Mouse (Mus musculus): ENCODE results near the gene Ankrd65. TPM values are rescaled to one million over a fixed set of nuclear protein-coding genes. Genes with fewer than 3 reads are reported as not detected.

Gene Ankrd65
- polyA plus RNA-seq, 1 experiment, result not detected

DNA sequence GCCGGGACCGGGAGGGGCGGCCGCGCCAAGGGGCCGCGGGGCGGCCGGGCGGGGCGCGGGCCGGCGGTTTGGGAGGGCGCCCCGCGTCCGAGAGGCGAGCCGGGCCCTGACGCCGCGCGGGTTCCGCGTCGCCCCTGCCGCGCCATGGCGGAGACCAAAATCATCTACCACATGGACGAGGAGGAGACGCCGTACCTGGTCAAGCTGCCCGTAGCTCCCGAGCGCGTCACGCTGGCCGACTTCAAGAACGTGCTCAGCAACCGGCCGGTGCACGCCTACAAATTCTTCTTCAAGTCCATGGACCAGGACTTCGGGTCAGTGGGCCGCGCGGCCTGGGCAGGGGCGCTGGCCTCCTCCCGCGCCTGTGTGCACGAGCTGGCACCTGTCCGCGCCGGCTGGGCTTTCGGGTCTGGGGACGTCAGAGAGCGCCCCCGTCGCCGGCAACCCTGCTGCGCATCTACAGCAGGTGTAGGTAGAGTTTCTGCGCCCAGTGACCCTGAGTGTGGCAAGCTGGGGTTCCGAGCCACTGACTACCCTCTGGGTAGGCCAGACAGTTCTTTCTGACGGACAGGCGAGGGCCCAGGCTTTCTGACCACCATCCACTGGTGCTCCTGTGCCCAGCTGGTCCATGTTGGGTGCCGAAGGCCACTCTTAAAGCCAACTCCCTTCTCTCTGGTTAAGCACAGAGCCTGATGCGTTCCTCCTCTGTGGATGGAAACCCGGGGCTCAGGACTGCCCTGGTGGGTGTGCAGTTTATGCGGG lies 57.5 kb downstream of the Ankrd65 start:
- TF ChIP-seq CTCF (IDR thresholded peaks at IDR 0.05; ENCODE audit: insufficient read depth, low read depth, low read length), result no peak
- no peak for TF ChIP-seq POLR2A (IDR thresholded peaks at IDR 0.05; ENCODE audit: insufficient read depth, low read depth, low read length)
- peak overlapping the region; percentile 85 for H3K4me3 ChIP-seq (ENCODE audit: insufficient read depth, low read depth, low read length)
- WGBS, result 2% methylated on average over 68 of the region's 69 CpGs
- H3K4me1 ChIP-seq (ENCODE audit: control insufficient read depth, insufficient read depth, low read length), result peaks cover 28% of the 10 kb centered on the region
- H3K27ac ChIP-seq (ENCODE audit: insufficient read depth, low read depth, low read length), result no peak overlapping the region

DNA sequence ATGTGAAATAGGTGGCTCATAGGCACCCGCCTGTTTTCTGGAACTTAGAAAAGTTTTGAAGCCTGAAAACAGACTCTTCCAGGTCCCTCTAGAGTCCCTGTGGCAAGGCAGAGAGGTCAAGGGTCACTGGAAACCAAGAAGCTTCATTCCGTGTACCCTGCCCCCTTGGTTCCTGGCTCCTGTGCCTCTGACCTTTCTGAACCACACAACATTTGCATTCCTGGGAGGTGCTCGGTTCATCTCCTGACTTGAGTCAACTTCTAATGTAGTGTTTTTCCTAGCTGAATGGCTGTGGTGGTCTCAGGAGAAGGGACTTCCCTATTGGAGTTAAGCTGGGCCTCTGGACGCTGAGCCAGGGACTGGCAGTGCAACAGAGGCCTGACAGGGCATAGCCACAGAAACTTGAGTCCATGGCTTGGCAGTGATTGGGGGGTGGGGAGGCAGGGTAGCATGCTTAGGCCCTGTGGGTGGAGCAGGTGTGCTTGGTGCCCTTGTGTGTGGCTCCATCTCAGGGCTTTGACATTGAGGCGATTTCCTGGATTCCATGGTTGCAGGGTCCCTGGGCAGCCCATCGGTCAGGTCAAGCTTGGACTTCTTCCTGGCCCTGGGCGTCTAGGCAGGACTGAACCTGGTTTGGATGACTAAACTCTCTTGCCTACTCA lies 58.3 kb downstream of the Ankrd65 start:
- Histone ChIP-seq H3K27ac (ENCODE audit: insufficient read depth, low read depth, low read length) (no peak overlapping the region), H3K4me1 (ENCODE audit: control insufficient read depth, insufficient read depth, low read length) (peaks cover 32% of the 10 kb centered on the region), H3K4me3 (ENCODE audit: insufficient read depth, low read depth, low read length) (peak overlapping the region; percentile 85)
- 47% methylated on average over 7 of the region's 7 CpGs for WGBS
- TF ChIP-seq POLR2A (IDR thresholded peaks at IDR 0.05; ENCODE audit: insufficient read depth, low read depth, low read length) (no peak), CTCF (IDR thresholded peaks at IDR 0.05; ENCODE audit: insufficient read depth, low read depth, low read length) (no peak)

Other genes with a start within 250 kb of the Ankrd65 start
- not detected in 2 replicates for gene Nadk, start 228.1 kb upstream of the Ankrd65 start, polyA plus RNA-seq (2012; ENCODE audit: insufficient read depth, insufficient read length, low replicate concordance, missing spikeins)
- gene Slc35e2, start 189.0 kb upstream of the Ankrd65 start, polyA plus RNA-seq (2012; ENCODE audit: insufficient read depth, insufficient read length, low replicate concordance, missing spikeins), result not detected in 2 replicates
- gene Cdk11b, start 165.6 kb upstream of the Ankrd65 start, polyA plus RNA-seq (2012; ENCODE audit: insufficient read depth, insufficient read length, low replicate concordance, missing spikeins), result 145 TPM in 1 of 2 replicates, not detected in the other
- not detected in 2 replicates for gene Gm10563, start 145.0 kb upstream of the Ankrd65 start, polyA plus RNA-seq (2012; ENCODE audit: insufficient read depth, insufficient read length, low replicate concordance, missing spikeins)
- not detected in 2 replicates for gene Mmp23, start 137.1 kb upstream of the Ankrd65 start, polyA plus RNA-seq (2012; ENCODE audit: insufficient read depth, insufficient read length, low replicate concordance, missing spikeins)
- gene Mib2, start 121.2 kb upstream of the Ankrd65 start, polyA plus RNA-seq (2012; ENCODE audit: insufficient read depth, insufficient read length, low replicate concordance, missing spikeins), result not detected in 2 replicates
- not detected in 2 replicates for gene Fndc10, start 96.1 kb upstream of the Ankrd65 start, polyA plus RNA-seq (2012; ENCODE audit: insufficient read depth, insufficient read length, low replicate concordance, missing spikeins)
- not detected in 2 replicates for gene Ssu72, start 85.6 kb upstream of the Ankrd65 start, polyA plus RNA-seq (2012; ENCODE audit: insufficient read depth, insufficient read length, low replicate concordance, missing spikeins)
- gene Tmem240, start 55.6 kb upstream of the Ankrd65 start, polyA plus RNA-seq (2012; ENCODE audit: insufficient read depth, insufficient read length, low replicate concordance, missing spikeins), result not detected in 2 replicates
- not detected in 2 replicates for gene Atad3a, start 29.3 kb upstream of the Ankrd65 start, polyA plus RNA-seq (2012; ENCODE audit: insufficient read depth, insufficient read length, low replicate concordance, missing spikeins)
- not detected in 2 replicates for gene Vwa1, start 15.7 kb upstream of the Ankrd65 start, polyA plus RNA-seq (2012; ENCODE audit: insufficient read depth, insufficient read length, low replicate concordance, missing spikeins)
- not detected in 2 replicates for gene Tmem88b, start 4.6 kb upstream of the Ankrd65 start, polyA plus RNA-seq (2012; ENCODE audit: insufficient read depth, insufficient read length, low replicate concordance, missing spikeins)
- not detected in 2 replicates for gene Mrpl20, start 12.4 kb downstream of the Ankrd65 start, polyA plus RNA-seq (2012; ENCODE audit: insufficient read depth, insufficient read length, low replicate concordance, missing spikeins)
- 186 and 258 TPM in 2 replicates for gene Ccnl2, start 22.1 kb downstream of the Ankrd65 start, polyA plus RNA-seq (2012; ENCODE audit: insufficient read depth, insufficient read length, low replicate concordance, missing spikeins)
- not detected in 2 replicates for gene Aurkaip1, start 40.8 kb downstream of the Ankrd65 start, polyA plus RNA-seq (2012; ENCODE audit: insufficient read depth, insufficient read length, low replicate concordance, missing spikeins)
- not detected in 2 replicates for gene Mxra8, start 49.2 kb downstream of the Ankrd65 start, polyA plus RNA-seq (2012; ENCODE audit: insufficient read depth, insufficient read length, low replicate concordance, missing spikeins)
- not detected in 2 replicates for gene Dvl1, start 57.0 kb downstream of the Ankrd65 start, polyA plus RNA-seq (2012; ENCODE audit: insufficient read depth, insufficient read length, low replicate concordance, missing spikeins)
- gene Tas1r3, start 72.9 kb downstream of the Ankrd65 start, polyA plus RNA-seq (2012; ENCODE audit: insufficient read depth, insufficient read length, low replicate concordance, missing spikeins), result not detected in 2 replicates
- gene Cptp, start 79.0 kb downstream of the Ankrd65 start, polyA plus RNA-seq (2012; ENCODE audit: insufficient read depth, insufficient read length, low replicate concordance, missing spikeins), result not detected in 2 replicates
- not detected in 2 replicates for gene Ints11, start 79.1 kb downstream of the Ankrd65 start, polyA plus RNA-seq (2012; ENCODE audit: insufficient read depth, insufficient read length, low replicate concordance, missing spikeins)
- gene Pusl1, start 101.3 kb downstream of the Ankrd65 start, polyA plus RNA-seq (2012; ENCODE audit: insufficient read depth, insufficient read length, low replicate concordance, missing spikeins), result not detected in 2 replicates
- not detected in 2 replicates for gene Acap3, start 101.4 kb downstream of the Ankrd65 start, polyA plus RNA-seq (2012; ENCODE audit: insufficient read depth, insufficient read length, low replicate concordance, missing spikeins)
- gene Ube2j2, start 153.4 kb downstream of the Ankrd65 start, polyA plus RNA-seq (2012; ENCODE audit: insufficient read depth, insufficient read length, low replicate concordance, missing spikeins), result not detected in 2 replicates
- gene C1qtnf12, start 171.9 kb downstream of the Ankrd65 start, polyA plus RNA-seq (2012; ENCODE audit: insufficient read depth, insufficient read length, low replicate concordance, missing spikeins), result not detected in 2 replicates
- gene B3galt6, start 202.2 kb downstream of the Ankrd65 start, polyA plus RNA-seq (2012; ENCODE audit: insufficient read depth, insufficient read length, low replicate concordance, missing spikeins), result not detected in 2 replicates
- gene Sdf4, start 202.4 kb downstream of the Ankrd65 start, polyA plus RNA-seq (2012; ENCODE audit: insufficient read depth, insufficient read length, low replicate concordance, missing spikeins), result 218 TPM in 1 of 2 replicates, not detected in the other
- gene Tnfrsf4, start 223.4 kb downstream of the Ankrd65 start, polyA plus RNA-seq (2012; ENCODE audit: insufficient read depth, insufficient read length, low replicate concordance, missing spikeins), result not detected in 2 replicates
- gene Tnfrsf18, start 235.7 kb downstream of the Ankrd65 start, polyA plus RNA-seq (2012; ENCODE audit: insufficient read depth, insufficient read length, low replicate concordance, missing spikeins), result not detected in 2 replicates

Measured in olfactory bulb, adult 2 months (tissue).